Mouse (Mus musculus): ENCODE data around the gene AA467197. TPM values are rescaled to one million over a fixed set of nuclear protein-coding genes. Genes with fewer than 3 reads are reported as not detected.

AA467197 gene
- polyA plus RNA-seq, 1 experiment: 1.0 TPM

GRCm38 (mm10) chr2:122637526-122637997, 776 bp downstream of the AA467197 start:
- peak; percentile 97 for TF ChIP-seq CTCF (IDR thresholded peaks at IDR 0.05; ENCODE audit: borderline replicate concordance, insufficient read depth, low read length)
- TF ChIP-seq POLR2A (IDR thresholded peaks at IDR 0.05; ENCODE audit: low read depth, low read length): no peak
- H3K4me3 ChIP-seq (ENCODE audit: insufficient read depth, low read length): peak overlapping the region; percentile 25
- no peak overlapping the region for H3K27ac ChIP-seq (ENCODE audit: insufficient read depth, low read length)
- H3K4me1 ChIP-seq (ENCODE audit: control insufficient read depth, insufficient read depth, low read length): no peaks in the 10 kb centered on the region

DNA sequence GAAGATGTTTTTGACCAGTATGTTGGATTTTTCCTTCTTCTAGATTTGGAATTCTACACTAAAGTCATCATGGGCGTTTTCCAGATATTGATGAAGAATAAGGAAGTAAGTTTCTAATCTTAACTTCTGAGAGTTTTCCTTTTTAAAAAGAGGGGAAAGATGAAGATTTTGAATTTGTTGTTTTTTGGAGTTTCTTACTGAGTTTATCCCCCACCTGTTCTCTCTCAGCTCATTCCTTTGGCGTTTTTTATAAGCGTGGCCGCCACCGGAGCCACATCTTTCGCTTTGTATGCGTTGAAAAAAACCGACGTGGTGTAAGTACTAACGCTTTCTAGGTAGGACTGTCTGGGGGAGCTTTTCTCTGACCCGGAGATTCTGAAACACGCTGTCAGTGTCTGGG, 1.2 kb downstream of the AA467197 start:
- Histone ChIP-seq H3K4me3 (ENCODE audit: insufficient read depth, low read length) (peak overlapping the region; percentile 25), H3K27ac (ENCODE audit: insufficient read depth, low read length) (no peak overlapping the region), H3K4me1 (ENCODE audit: control insufficient read depth, insufficient read depth, low read length) (no peaks in the 10 kb centered on the region)
- TF ChIP-seq POLR2A (IDR thresholded peaks at IDR 0.05; ENCODE audit: low read depth, low read length) (no peak), CTCF (IDR thresholded peaks at IDR 0.05; ENCODE audit: borderline replicate concordance, insufficient read depth, low read length) (no peak)

DNA sequence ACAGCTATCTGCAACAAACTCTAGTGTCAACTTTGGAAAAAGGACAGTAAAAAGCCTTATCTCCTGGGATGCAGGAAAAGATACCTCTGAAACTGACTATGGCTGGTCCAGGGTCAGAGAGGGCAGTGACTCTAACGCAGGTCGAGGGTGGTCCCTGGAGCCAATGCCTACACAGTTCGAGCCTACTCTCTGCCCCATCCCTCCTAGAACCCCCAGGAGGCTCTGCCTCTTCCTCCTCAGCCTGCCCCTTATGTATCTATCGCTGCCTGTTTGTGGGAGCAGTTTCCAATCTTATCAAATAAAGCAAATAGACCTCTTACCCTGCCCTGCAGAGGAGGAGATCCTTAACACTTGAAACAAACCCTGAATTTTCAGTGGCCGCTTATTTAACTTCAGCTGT, 1.9 kb downstream of the AA467197 start:
- Histone ChIP-seq H3K4me1 (ENCODE audit: control insufficient read depth, insufficient read depth, low read length) (no peaks in the 10 kb centered on the region), H3K4me3 (ENCODE audit: insufficient read depth, low read length) (no peak overlapping the region), H3K27ac (ENCODE audit: insufficient read depth, low read length) (no peak overlapping the region)
- TF ChIP-seq CTCF (IDR thresholded peaks at IDR 0.05; ENCODE audit: borderline replicate concordance, insufficient read depth, low read length) (no peak), POLR2A (IDR thresholded peaks at IDR 0.05; ENCODE audit: low read depth, low read length) (no peak)

DNA sequence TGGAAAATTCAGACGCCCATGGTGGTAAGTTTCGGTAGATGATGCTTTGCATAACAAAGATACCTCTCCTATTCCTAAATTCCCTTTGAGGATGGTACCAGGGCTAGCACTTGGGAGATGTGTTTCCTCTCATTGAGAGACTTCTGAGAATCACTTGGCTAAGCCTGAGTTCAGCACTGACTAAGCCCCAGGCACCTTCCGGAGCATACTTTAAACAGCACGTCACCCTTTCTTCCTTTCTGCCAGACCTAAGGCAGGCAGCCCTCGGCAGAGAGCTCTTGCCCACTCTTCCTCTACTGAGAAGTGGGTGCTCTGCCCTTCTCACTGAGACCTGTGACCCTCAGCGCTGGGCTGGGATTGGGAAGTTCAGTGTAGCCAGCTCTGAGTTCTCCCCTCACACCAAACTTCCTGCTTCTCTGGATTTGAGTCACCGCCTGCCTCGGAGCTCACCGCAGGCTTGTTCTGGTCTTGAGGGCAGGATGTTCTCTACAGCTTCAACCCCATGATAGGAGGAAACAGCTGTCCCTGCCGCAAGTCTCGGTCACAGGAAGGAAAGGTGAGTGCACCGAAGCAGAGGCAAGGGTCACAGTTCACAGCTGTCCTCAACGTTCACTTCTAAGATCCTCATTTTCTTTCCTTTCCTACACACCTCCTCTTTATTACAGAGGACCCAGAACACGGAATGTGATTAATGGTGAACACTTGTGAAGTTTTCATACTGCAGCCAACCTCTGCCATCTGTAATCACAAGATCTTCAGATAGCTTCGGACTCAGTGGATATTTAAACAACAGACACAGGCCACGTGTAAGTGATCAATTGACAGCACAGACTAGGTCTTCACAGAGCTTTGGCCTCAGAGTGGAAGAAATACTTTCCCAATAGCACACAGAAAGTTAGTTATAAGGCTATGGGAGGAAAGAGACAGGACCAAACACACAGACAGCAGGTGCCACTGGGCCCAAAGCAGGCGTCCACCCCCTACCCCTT, 15.6 kb downstream of the AA467197 start:
- Histone ChIP-seq H3K4me1 (ENCODE audit: control insufficient read depth, insufficient read depth, low read length) (peaks cover 8% of the 10 kb centered on the region; the same call in 1 of the 2 replicates), H3K4me3 (ENCODE audit: insufficient read depth, low read length) (no peak overlapping the region), H3K27ac (ENCODE audit: insufficient read depth, low read length) (no peak overlapping the region)
- TF ChIP-seq POLR2A (IDR thresholded peaks at IDR 0.05; ENCODE audit: low read depth, low read length) (no peak), CTCF (IDR thresholded peaks at IDR 0.05; ENCODE audit: borderline replicate concordance, insufficient read depth, low read length) (no peak)

- Histone ChIP-seq H3K4me3 (ENCODE audit: insufficient read depth, low read length) (no peak overlapping the region), H3K27ac (ENCODE audit: insufficient read depth, low read length) (no peak overlapping the region)
- TF ChIP-seq POLR2A (IDR thresholded peaks at IDR 0.05; ENCODE audit: low read depth, low read length) (no peak), CTCF (IDR thresholded peaks at IDR 0.05; ENCODE audit: borderline replicate concordance, insufficient read depth, low read length) (no peak)
These were observed 19.3 kb downstream of the AA467197 start for GRCm38 (mm10) chr2:122656052-122656451.

GRCm38 (mm10) chr2:122656767-122657166, 20.0 kb downstream of the AA467197 start:
- no peak overlapping the region for H3K4me3 ChIP-seq (ENCODE audit: insufficient read depth, low read length)
- TF ChIP-seq CTCF (IDR thresholded peaks at IDR 0.05; ENCODE audit: borderline replicate concordance, insufficient read depth, low read length) (no peak), POLR2A (IDR thresholded peaks at IDR 0.05; ENCODE audit: low read depth, low read length) (no peak)
- peaks cover 8% of the 10 kb centered on the region; the same call in 1 of the 2 replicates for H3K4me1 ChIP-seq (ENCODE audit: control insufficient read depth, insufficient read depth, low read length)
- no peak overlapping the region for H3K27ac ChIP-seq (ENCODE audit: insufficient read depth, low read length)

More at GRCm38 (mm10) chr2:122656052-122656451, 19.3 kb downstream of the AA467197 start:
- peaks cover 8% of the 10 kb centered on the region; the same call in 1 of the 2 replicates for H3K4me1 ChIP-seq (ENCODE audit: control insufficient read depth, insufficient read depth, low read length)

GRCm38 (mm10) chr2:122657707-122658524, 21.1 kb downstream of the AA467197 start:
- Histone ChIP-seq H3K27ac (ENCODE audit: insufficient read depth, low read length) (no peak overlapping the region), H3K4me3 (ENCODE audit: insufficient read depth, low read length) (no peak overlapping the region), H3K4me1 (ENCODE audit: control insufficient read depth, insufficient read depth, low read length) (peaks cover 8% of the 10 kb centered on the region; the same call in 1 of the 2 replicates)
- no peak for TF ChIP-seq CTCF (IDR thresholded peaks at IDR 0.05; ENCODE audit: borderline replicate concordance, insufficient read depth, low read length)
- no peak for TF ChIP-seq POLR2A (IDR thresholded peaks at IDR 0.05; ENCODE audit: low read depth, low read length)

DNA sequence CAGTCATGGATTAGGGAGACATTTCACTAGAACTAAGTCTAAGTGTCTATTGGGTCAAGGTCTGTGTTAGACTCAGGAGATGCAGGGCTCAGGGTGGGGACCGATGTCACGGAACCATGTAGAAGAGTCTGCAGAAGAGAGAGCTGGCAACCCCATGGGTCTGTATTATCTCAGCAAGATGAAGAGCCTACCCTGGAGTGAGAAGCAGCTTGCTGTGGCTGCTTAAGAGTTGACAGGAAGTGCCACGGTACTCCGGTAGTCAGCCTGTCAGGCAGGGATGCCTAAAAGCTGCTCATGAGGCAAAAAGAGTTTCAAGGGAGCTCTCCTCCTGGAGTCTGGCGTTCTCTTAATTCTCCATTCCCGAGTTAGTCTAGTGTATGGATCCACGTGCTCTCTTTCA, 23.0 kb downstream of the AA467197 start:
- H3K4me1 ChIP-seq (ENCODE audit: control insufficient read depth, insufficient read depth, low read length): peaks cover 8% of the 10 kb centered on the region; the same call in 1 of the 2 replicates
- TF ChIP-seq CTCF (IDR thresholded peaks at IDR 0.05; ENCODE audit: borderline replicate concordance, insufficient read depth, low read length) (no peak), POLR2A (IDR thresholded peaks at IDR 0.05; ENCODE audit: low read depth, low read length) (no peak)
- no peak overlapping the region for H3K4me3 ChIP-seq (ENCODE audit: insufficient read depth, low read length)
- no peak overlapping the region for H3K27ac ChIP-seq (ENCODE audit: insufficient read depth, low read length)

DNA sequence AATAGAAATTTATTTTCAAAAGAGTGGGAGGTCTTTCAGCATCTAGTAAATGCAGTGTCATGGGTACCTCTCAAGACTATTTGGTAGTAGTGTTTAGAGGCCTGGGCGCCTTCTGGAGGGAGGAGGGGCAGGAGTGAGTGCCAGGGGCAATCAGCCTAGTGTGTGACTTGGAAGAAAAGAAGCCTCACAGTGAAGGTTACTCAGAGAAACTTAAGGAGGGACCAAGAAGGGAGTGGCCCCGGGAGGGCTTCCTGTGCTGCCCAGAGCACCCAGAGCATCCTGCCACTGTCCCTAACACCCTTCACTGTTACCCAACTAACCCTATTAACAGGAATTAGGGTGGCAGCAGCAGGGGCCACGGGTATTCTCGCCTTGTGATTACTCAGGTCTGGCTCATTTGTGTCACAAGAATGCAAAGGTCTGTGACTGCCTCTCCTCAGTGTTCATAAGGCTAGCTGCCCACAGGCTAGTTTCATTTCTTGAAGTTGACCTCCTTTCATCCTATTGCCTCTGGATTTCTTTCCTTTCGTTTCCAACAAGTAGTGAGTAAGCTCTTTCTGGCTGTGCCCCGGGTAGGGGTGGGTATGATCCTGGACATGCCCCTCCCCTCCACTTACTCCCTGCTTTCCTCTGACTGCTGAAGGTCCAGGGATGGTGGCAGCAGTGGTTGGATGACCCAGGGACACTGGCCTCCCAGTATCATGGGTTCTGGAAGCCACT, 28.6 kb downstream of the AA467197 start:
- TF ChIP-seq POLR2A (IDR thresholded peaks at IDR 0.05; ENCODE audit: low read depth, low read length) (no peak), CTCF (IDR thresholded peaks at IDR 0.05; ENCODE audit: borderline replicate concordance, insufficient read depth, low read length) (no peak)
- no peak overlapping the region for H3K4me3 ChIP-seq (ENCODE audit: insufficient read depth, low read length)
- no peak overlapping the region; the same call in 1 of the 2 replicates for H3K27ac ChIP-seq (ENCODE audit: insufficient read depth, low read length)
- 0 out of 2 replicates have a peak, but pooled peaks cover 3% of the 10 kb centered on the region for H3K4me1 ChIP-seq (ENCODE audit: control insufficient read depth, insufficient read depth, low read length)
